Comparison of ENCODE assay signal across 9 mouse cellular contexts in the genomic region with DNA sequence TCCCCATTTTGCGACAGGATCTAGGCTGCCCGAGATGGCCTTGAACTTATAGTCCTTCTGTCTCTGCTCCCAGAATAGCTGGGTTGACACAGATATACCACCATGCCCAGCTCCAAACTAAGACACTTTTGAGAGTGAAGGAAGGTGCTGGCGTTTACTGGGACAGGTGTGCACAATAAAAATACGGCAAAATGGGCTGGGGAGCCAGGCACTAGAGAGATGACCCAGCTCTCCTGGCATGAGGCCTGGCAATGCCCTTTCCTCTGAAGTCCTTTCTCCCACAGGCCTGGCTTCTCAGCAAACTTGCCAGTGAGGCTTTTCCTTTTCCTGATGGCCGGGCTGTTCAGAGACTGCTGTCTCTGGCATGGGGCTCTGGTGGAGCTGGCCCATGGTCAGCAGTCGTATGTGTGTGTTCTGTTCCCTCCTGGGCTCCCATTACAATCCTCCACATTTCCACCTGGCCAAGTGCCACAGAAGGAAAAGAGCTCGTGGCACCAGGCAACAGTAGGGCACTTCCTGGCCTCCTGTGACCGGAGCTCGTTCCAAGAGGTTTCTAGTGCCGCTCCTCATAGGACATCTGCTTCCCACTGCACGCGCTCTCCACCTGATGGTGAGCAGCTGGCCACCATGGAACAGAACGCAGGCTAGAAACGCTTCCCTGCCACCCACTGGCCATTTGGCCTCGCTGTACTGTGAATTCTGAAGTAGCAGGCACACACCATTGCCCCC. TPM values are rescaled to one million over a fixed set of nuclear protein-coding genes. Genes with fewer than 3 reads are reported as not detected.
DNase-seq lines count a peak whose midpoint lies in the region; ATAC-seq and TF ChIP-seq lines count a peak whose summit lies in the region.
"Had no signal": no experiment of that assay in that cellular context is flagged by ENCODE, and none has a peak within 500 bp of the region (broad histone marks: within the 10 kb centered on the region; RNA-seq: fewer than 3 reads in every experiment).

No protein-coding gene starts in this region.

- 81% methylated on average over 15 of the region's 15 CpGs for WGBS in forebrain, embryonic 14.5 days
- 81% methylated on average over 15 of the region's 15 CpGs for WGBS in forebrain, embryonic 12.5 days
- 50% methylated on average over 15 of the region's 15 CpGs for WGBS in hindbrain, embryonic 15.5 days
- WGBS in stomach, postnatal 0 days: 70% methylated on average over 15 of the region's 15 CpGs

- peaks cover 3% of the 10 kb centered on the region; the same call in 1 of the 2 replicates for H3K36me3 ChIP-seq in forebrain, embryonic 14.5 days (ENCODE audit: control insufficient read depth, insufficient read depth, low read length)
- H3K36me3 ChIP-seq in forebrain, embryonic 12.5 days (replicated peaks): peaks cover 3% of the 10 kb centered on the region; the same call in 1 of the 2 replicates
- no peaks in the 10 kb centered on the region for H3K36me3 ChIP-seq in hindbrain, embryonic 15.5 days
- no peaks in the 10 kb centered on the region for H3K36me3 ChIP-seq in stomach, postnatal 0 days (ENCODE audit: control insufficient read depth, insufficient read depth, low read length)

- H3K4me3 ChIP-seq in forebrain, embryonic 14.5 days (ENCODE audit: low read depth, low read length): no peak overlapping the region
- no peak overlapping the region for H3K4me3 ChIP-seq in forebrain, embryonic 12.5 days (replicated peaks)
- no peak overlapping the region for H3K4me3 ChIP-seq in hindbrain, embryonic 15.5 days
- no peak overlapping the region for H3K4me3 ChIP-seq in stomach, postnatal 0 days (ENCODE audit: low read depth, low read length)
- H3K4me3 ChIP-seq: liver, embryonic 13.5 days had no signal

- H3K4me2 ChIP-seq in forebrain, embryonic 14.5 days (ENCODE audit: low read length): no peak overlapping the region
- H3K4me2 ChIP-seq in forebrain, embryonic 12.5 days: no peak overlapping the region
- H3K4me2 ChIP-seq in hindbrain, embryonic 15.5 days: no peak overlapping the region
- no peak overlapping the region for H3K4me2 ChIP-seq in stomach, postnatal 0 days (replicated peaks; ENCODE audit: low read depth)
- H3K4me2 ChIP-seq: liver, embryonic 13.5 days had no signal

- TF ChIP-seq EP300 in stomach, postnatal 0 days (optimal IDR thresholded peaks at IDR 0.05): no peak

- H3K9me3 ChIP-seq in forebrain, embryonic 14.5 days (replicated peaks; ENCODE audit: control insufficient read depth, low read length): no peaks in the 10 kb centered on the region
- no peaks in the 10 kb centered on the region for H3K9me3 ChIP-seq in forebrain, embryonic 12.5 days
- no peaks in the 10 kb centered on the region for H3K9me3 ChIP-seq in hindbrain, embryonic 15.5 days
- H3K9me3 ChIP-seq in stomach, postnatal 0 days (ENCODE audit: control insufficient read depth, low read length): no peaks in the 10 kb centered on the region
- H3K9me3 ChIP-seq: liver, embryonic 13.5 days had no signal

- H3K4me1 ChIP-seq in forebrain, embryonic 14.5 days (ENCODE audit: control insufficient read depth, insufficient read depth, low read length): peaks cover 7% of the 10 kb centered on the region
- H3K4me1 ChIP-seq in forebrain, embryonic 12.5 days: peaks cover 44% of the 10 kb centered on the region
- H3K4me1 ChIP-seq in hindbrain, embryonic 15.5 days (replicated peaks): peaks cover 60% of the 10 kb centered on the region
- no peaks in the 10 kb centered on the region for H3K4me1 ChIP-seq in stomach, postnatal 0 days (replicated peaks; ENCODE audit: control insufficient read depth, insufficient read depth)

- H3K9ac ChIP-seq in forebrain, embryonic 14.5 days (ENCODE audit: low read length): no peak overlapping the region
- H3K9ac ChIP-seq in forebrain, embryonic 12.5 days: no peak overlapping the region
- H3K9ac ChIP-seq in hindbrain, embryonic 15.5 days: no peak overlapping the region
- H3K9ac ChIP-seq in stomach, postnatal 0 days (ENCODE audit: low read length): no peak overlapping the region
- H3K9ac ChIP-seq: liver, embryonic 13.5 days had no signal

- DNase-seq in forebrain, embryonic 14.5 days (ENCODE audit: low spot score): no peak
- peak; percentile 61 to 65 for DNase-seq in right cerebral cortex, postnatal 10 days (ENCODE audit: low spot score in 2 of 2)
- no peak for DNase-seq in right cerebral cortex, adult 2 months (ENCODE audit: low spot score in 2 of 2)
- no peak for DNase-seq in stomach, postnatal 0 days (ENCODE audit: low spot score)
- no peak for DNase-seq in ovary, postnatal 36 days (ENCODE audit: low spot score)
- DNase-seq in thymus, postnatal 25 days: no peak
- DNase-seq: liver, embryonic 13.5 days had no signal

- peak; percentile 18 for TF ChIP-seq CTCF in stomach, postnatal 0 days (IDR thresholded peaks at IDR 0.05; ENCODE audit: low read depth)

- no peak for ATAC-seq in forebrain, embryonic 14.5 days
- no peak for ATAC-seq in forebrain, embryonic 12.5 days (ENCODE audit: low FRiP score)
- ATAC-seq in hindbrain, embryonic 15.5 days (ENCODE audit: low FRiP score, low read depth): peak; percentile 41; the same call in 1 of the 2 replicates
- no peak for ATAC-seq in stomach, postnatal 0 days (ENCODE audit: low FRiP score, low TSS enrichment)

- peak overlapping the region; percentile 18; the same call in 1 of the 2 replicates for H3K27ac ChIP-seq in forebrain, embryonic 14.5 days (ENCODE audit: low read depth, low read length)
- no peak overlapping the region for H3K27ac ChIP-seq in forebrain, embryonic 12.5 days
- peak overlapping the region; percentile 70 for H3K27ac ChIP-seq in hindbrain, embryonic 15.5 days (replicated peaks)
- H3K27ac ChIP-seq in stomach, postnatal 0 days (replicated peaks): no peak overlapping the region
- H3K27ac ChIP-seq: liver, embryonic 13.5 days had no signal

- H3K27me3 ChIP-seq in forebrain, embryonic 14.5 days (replicated peaks; ENCODE audit: control insufficient read depth, insufficient read depth, low read length): no peaks in the 10 kb centered on the region
- H3K27me3 ChIP-seq in forebrain, embryonic 12.5 days: no peaks in the 10 kb centered on the region
- no peaks in the 10 kb centered on the region for H3K27me3 ChIP-seq in hindbrain, embryonic 15.5 days
- no peaks in the 10 kb centered on the region for H3K27me3 ChIP-seq in stomach, postnatal 0 days (ENCODE audit: control insufficient read depth, insufficient read depth, low read length)
- H3K27me3 ChIP-seq: liver, embryonic 13.5 days had no signal

RNA-seq across cellular contexts. Expression of gene Snx11, which starts 14.5 kb away (rescaled TPM):
- 17.6 and 21.6 TPM in 2 replicates for polyA plus RNA-seq in forebrain, embryonic 14.5 days (2014; fragmentation: Nextera tagmentation; extraction: Ambion mirVana)
- polyA plus RNA-seq in forebrain, embryonic 12.5 days (2016; fragmentation: Nextera tagmentation; extraction: Ambion mirVana): 31.0 and 40.3 TPM in 2 replicates
- 55.6 and 64.2 TPM in 2 replicates for polyA plus RNA-seq in hindbrain, embryonic 15.5 days (2015; fragmentation: Nextera tagmentation; extraction: Ambion mirVana)
- 17.6 and 17.8 TPM in 2 replicates for polyA plus RNA-seq in stomach, postnatal 0 days (2015; fragmentation: Nextera tagmentation; extraction: Ambion mirVana)

RNA-seq across cellular contexts. Expression of gene Cbx1, which starts 26.0 kb away (rescaled TPM):
- polyA plus RNA-seq in forebrain, embryonic 14.5 days (2014; fragmentation: Nextera tagmentation; extraction: Ambion mirVana): 94.8 and 99.7 TPM in 2 replicates
- polyA plus RNA-seq in forebrain, embryonic 12.5 days (2016; fragmentation: Nextera tagmentation; extraction: Ambion mirVana): 168 and 172 TPM in 2 replicates
- polyA plus RNA-seq in hindbrain, embryonic 15.5 days (2015; fragmentation: Nextera tagmentation; extraction: Ambion mirVana): 66.0 and 78.0 TPM in 2 replicates
- polyA plus RNA-seq in stomach, postnatal 0 days (2015; fragmentation: Nextera tagmentation; extraction: Ambion mirVana): 30.5 and 38.7 TPM in 2 replicates

Comparison
In these comparisons a context has a peak if more than half of its experiments do, and no peak if none do; other contexts are left out.
1. DNase-seq: peak in right cerebral cortex, postnatal 10 days (2 of 2); none in forebrain, embryonic 14.5 days (single experiment), right cerebral cortex, adult 2 months (0 of 2), stomach, postnatal 0 days (single experiment), ovary, postnatal 36 days (single experiment) and thymus, postnatal 25 days (single experiment).
2. H3K27ac ChIP-seq: peak in forebrain, embryonic 14.5 days (single experiment) and hindbrain, embryonic 15.5 days (single experiment); none in forebrain, embryonic 12.5 days (single experiment) and stomach, postnatal 0 days (single experiment).